Mouse (Mus musculus): ENCODE measurements around the gene Olfr43. TPM values are rescaled to one million over a fixed set of nuclear protein-coding genes. Genes with fewer than 3 reads are reported as not detected.

Olfr43 gene
- not detected in 2 replicates for total RNA-seq (2014; rRNA removed)
- polyA plus RNA-seq (2015; fragmentation: Nextera tagmentation; extraction: Ambion mirVana): not detected in 2 replicates

- 61% methylated on average over 1 of the region's 1 CpGs for WGBS
- no peak for TF ChIP-seq CTCF (IDR thresholded peaks at IDR 0.05)
- H3K27me3 ChIP-seq (ENCODE audit: insufficient read depth, low read length): no peaks in the 10 kb centered on the region
- no peak within 1 kb of the TSS for H3K4me2 ChIP-seq (ENCODE audit: low read depth, low read length, poor library complexity, severe bottlenecking)
- 0 out of 2 replicates have a peak, but pooled peaks cover 10% of the 10 kb centered on the region for H3K9me3 ChIP-seq (ENCODE audit: low read length)
- ATAC-seq (ENCODE audit: low FRiP score) (no peak), DNase-seq (ENCODE audit: low spot score) (no peak)
- H3K36me3 ChIP-seq (ENCODE audit: insufficient read depth, low read length): no peaks in the 10 kb centered on the region
- H3K4me3 ChIP-seq (ENCODE audit: low read depth, low read length): no peak within 1 kb of the TSS
- no peaks in the 10 kb centered on the region for H3K4me1 ChIP-seq (ENCODE audit: insufficient read depth, low read length)
- no peak within 1 kb of the TSS for H3K27ac ChIP-seq (ENCODE audit: low read depth, low read length)
- H3K9ac ChIP-seq (replicated peaks; ENCODE audit: low read length, poor library complexity, severe bottlenecking): no peak within 1 kb of the TSS
Measured at GRCm38 (mm10) chr11:74211279-74211678, at the start of gene Olfr43. Gene Olfr43 (minus strand): TSS chr11:74211379.

GRCm38 (mm10) chr11:74259508-74259907 lies 48.3 kb upstream of the Olfr43 start, which contains the start of gene Olfr406:
Gene Olfr406 (plus strand): TSS chr11:74259808.
- no peaks in the 10 kb centered on the region for H3K27me3 ChIP-seq (ENCODE audit: insufficient read depth, low read length)
- no peaks in the 10 kb centered on the region for H3K4me1 ChIP-seq (ENCODE audit: insufficient read depth, low read length)
- no peak within 1 kb of the TSS for H3K4me2 ChIP-seq (ENCODE audit: low read depth, low read length, poor library complexity, severe bottlenecking)
- no peak within 1 kb of the TSS for H3K27ac ChIP-seq (ENCODE audit: low read depth, low read length)
- TF ChIP-seq CTCF (IDR thresholded peaks at IDR 0.05): no peak
- no peak within 1 kb of the TSS for H3K4me3 ChIP-seq (ENCODE audit: low read depth, low read length)
- ATAC-seq (ENCODE audit: low FRiP score): no peak
- no peak within 1 kb of the TSS for H3K9ac ChIP-seq (replicated peaks; ENCODE audit: low read length, poor library complexity, severe bottlenecking)
- H3K9me3 ChIP-seq (ENCODE audit: low read length): no peaks in the 10 kb centered on the region
- no peak for DNase-seq (ENCODE audit: low spot score)
- 54% methylated on average over 2 of the region's 2 CpGs for WGBS
- no peaks in the 10 kb centered on the region for H3K36me3 ChIP-seq (ENCODE audit: insufficient read depth, low read length)

GRCm38 (mm10) chr11:74241201-74241600 lies 30.0 kb upstream of the Olfr43 start:
- no peak overlapping the region for H3K9ac ChIP-seq (replicated peaks; ENCODE audit: low read length, poor library complexity, severe bottlenecking)
- ATAC-seq (ENCODE audit: low FRiP score): no peak
- 83% methylated on average over 3 of the region's 3 CpGs for WGBS
- TF ChIP-seq CTCF (IDR thresholded peaks at IDR 0.05): no peak
- H3K27me3 ChIP-seq (ENCODE audit: insufficient read depth, low read length): no peaks in the 10 kb centered on the region
- no peak overlapping the region for H3K4me2 ChIP-seq (ENCODE audit: low read depth, low read length, poor library complexity, severe bottlenecking)
- no peaks in the 10 kb centered on the region for H3K36me3 ChIP-seq (ENCODE audit: insufficient read depth, low read length)
- H3K4me1 ChIP-seq (ENCODE audit: insufficient read depth, low read length): no peaks in the 10 kb centered on the region
- no peak for DNase-seq (ENCODE audit: low spot score)
- H3K9me3 ChIP-seq (ENCODE audit: low read length): peaks cover 11% of the 10 kb centered on the region; the same call in 1 of the 2 replicates
- no peak overlapping the region for H3K27ac ChIP-seq (ENCODE audit: low read depth, low read length)
- H3K4me3 ChIP-seq (ENCODE audit: low read depth, low read length): no peak overlapping the region

- ATAC-seq (ENCODE audit: low FRiP score): no peak
Measured at GRCm38 (mm10) chr11:74185949-74186348, 25.2 kb downstream of the Olfr43 start, which contains the start of gene Olfr403. Gene Olfr403 (plus strand): TSS chr11:74186249.

GRCm38 (mm10) chr11:74183745-74184144 lies 27.4 kb downstream of the Olfr43 start:
- H3K9ac ChIP-seq (replicated peaks; ENCODE audit: low read length, poor library complexity, severe bottlenecking): no peak overlapping the region
- no peaks in the 10 kb centered on the region for H3K27me3 ChIP-seq (ENCODE audit: insufficient read depth, low read length)
- H3K27ac ChIP-seq (ENCODE audit: low read depth, low read length): no peak overlapping the region
- H3K36me3 ChIP-seq (ENCODE audit: insufficient read depth, low read length): no peaks in the 10 kb centered on the region
- H3K9me3 ChIP-seq (ENCODE audit: low read length): peaks cover 16% of the 10 kb centered on the region; the same call in 1 of the 2 replicates
- H3K4me1 ChIP-seq (ENCODE audit: insufficient read depth, low read length): no peaks in the 10 kb centered on the region
- no peak overlapping the region for H3K4me3 ChIP-seq (ENCODE audit: low read depth, low read length)
- WGBS: 84% methylated on average over 4 of the region's 4 CpGs
- ATAC-seq (ENCODE audit: low FRiP score) (no peak), DNase-seq (ENCODE audit: low spot score) (no peak)
- TF ChIP-seq CTCF (IDR thresholded peaks at IDR 0.05): no peak
- H3K4me2 ChIP-seq (ENCODE audit: low read depth, low read length, poor library complexity, severe bottlenecking): no peak overlapping the region

More at GRCm38 (mm10) chr11:74185949-74186348, 25.2 kb downstream of the Olfr43 start, which contains the start of gene Olfr403:
- DNase-seq (ENCODE audit: low spot score): no peak
- peaks cover 12% of the 10 kb centered on the region; the same call in 1 of the 2 replicates for H3K9me3 ChIP-seq (ENCODE audit: low read length)
- TF ChIP-seq CTCF (IDR thresholded peaks at IDR 0.05): no peak
- no peaks in the 10 kb centered on the region for H3K4me1 ChIP-seq (ENCODE audit: insufficient read depth, low read length)
- no peaks in the 10 kb centered on the region for H3K27me3 ChIP-seq (ENCODE audit: insufficient read depth, low read length)
- no peaks in the 10 kb centered on the region for H3K36me3 ChIP-seq (ENCODE audit: insufficient read depth, low read length)
- no peak within 1 kb of the TSS for H3K4me3 ChIP-seq (ENCODE audit: low read depth, low read length)
- H3K9ac ChIP-seq (replicated peaks; ENCODE audit: low read length, poor library complexity, severe bottlenecking): no peak within 1 kb of the TSS
- no peak within 1 kb of the TSS for H3K4me2 ChIP-seq (ENCODE audit: low read depth, low read length, poor library complexity, severe bottlenecking)
- no peak within 1 kb of the TSS for H3K27ac ChIP-seq (ENCODE audit: low read depth, low read length)

GRCm38 (mm10) chr11:74183168-74183567 lies 28.0 kb downstream of the Olfr43 start:
- H3K27me3 ChIP-seq (ENCODE audit: insufficient read depth, low read length): no peaks in the 10 kb centered on the region
- DNase-seq (ENCODE audit: low spot score) (no peak), ATAC-seq (ENCODE audit: low FRiP score) (no peak)
- no peaks in the 10 kb centered on the region for H3K4me1 ChIP-seq (ENCODE audit: insufficient read depth, low read length)
- WGBS: 77% methylated on average over 4 of the region's 4 CpGs
- H3K9ac ChIP-seq (replicated peaks; ENCODE audit: low read length, poor library complexity, severe bottlenecking): no peak overlapping the region
- no peak overlapping the region for H3K4me2 ChIP-seq (ENCODE audit: low read depth, low read length, poor library complexity, severe bottlenecking)
- H3K27ac ChIP-seq (ENCODE audit: low read depth, low read length): no peak overlapping the region
- peaks cover 16% of the 10 kb centered on the region; the same call in 1 of the 2 replicates for H3K9me3 ChIP-seq (ENCODE audit: low read length)
- no peak for TF ChIP-seq CTCF (IDR thresholded peaks at IDR 0.05)
- H3K4me3 ChIP-seq (ENCODE audit: low read depth, low read length): no peak overlapping the region
- no peaks in the 10 kb centered on the region for H3K36me3 ChIP-seq (ENCODE audit: insufficient read depth, low read length)

Data from midbrain, postnatal 0 days (tissue).